Mouse (Mus musculus): ENCODE results near the gene Prpf39.

DNA sequence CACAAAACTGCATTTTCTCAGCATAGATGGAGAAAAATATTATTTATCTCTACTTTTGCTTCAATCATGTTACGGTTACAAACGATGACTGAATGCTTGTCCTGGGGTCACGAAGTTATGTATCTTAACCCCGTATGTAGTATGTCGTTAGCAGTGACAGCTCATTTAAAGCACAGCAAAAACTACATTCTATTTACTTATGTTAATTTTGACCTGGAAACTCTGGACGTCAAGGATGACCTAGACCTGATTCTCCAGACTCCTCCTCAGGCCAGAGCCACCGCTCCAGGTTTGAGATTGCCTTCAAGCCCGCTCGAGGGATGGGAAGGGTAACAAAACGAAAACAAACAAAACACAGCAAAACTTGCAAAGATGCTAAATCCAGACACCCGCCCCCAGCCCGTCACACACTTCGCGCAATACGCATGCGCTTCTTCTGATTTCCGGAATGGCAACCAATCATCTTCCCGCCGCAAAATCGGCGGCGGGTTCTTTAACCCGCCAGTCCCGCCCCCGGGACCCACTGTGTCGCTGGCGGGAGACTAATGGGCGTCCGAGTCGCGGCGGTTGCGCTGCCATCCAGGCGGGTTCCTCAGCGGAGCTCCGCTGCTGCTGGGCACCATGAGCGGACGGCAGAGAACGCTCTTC, 39.1 kb downstream of the Prpf39 start, which contains the start of gene Fancm:
- TF ChIP-seq CTCF (IDR thresholded peaks at IDR 0.05; ENCODE audit: control insufficient read depth, insufficient read depth, insufficient read length): no peak
- no peak for TF ChIP-seq USF1 (IDR thresholded peaks at IDR 0.05; ENCODE audit: low read depth)
- no peak for TF ChIP-seq FOSL1 (IDR thresholded peaks at IDR 0.05; ENCODE audit: insufficient read depth, low read length, poor library complexity, severe bottlenecking)
- TF ChIP-seq MAX (IDR thresholded peaks at IDR 0.05): no peak
- no peak for TF ChIP-seq MYOD1 (IDR thresholded peaks at IDR 0.05; ENCODE audit: control insufficient read depth, insufficient read length, low read depth)
- TF ChIP-seq MYOG (IDR thresholded peaks at IDR 0.05; ENCODE audit: control insufficient read depth, extremely low read depth, insufficient read length): no peak
- TF ChIP-seq CEBPB (IDR thresholded peaks at IDR 0.05; ENCODE audit: low read depth): no peak

All from C2C12 (cell line).